Mouse (Mus musculus) gastrocnemius, adult 2 months (tissue): ENCODE data around the gene Grasp. TPM values are rescaled to one million over a fixed set of nuclear protein-coding genes. Genes with fewer than 3 reads are reported as not detected.

Experiments
- DNase-seq: peaks from one replicate; pipeline ENCODE4 v3.0.0; 2022
- H3K27ac ChIP-seq: fragments of 200-600 bp; 2 replicates; pipeline ENCODE4 v1.8.1; 2022; ENCODE audit warnings: mild to moderate bottlenecking
- H3K4me3 ChIP-seq: fragments of 200-600 bp; 2 replicates; pipeline ENCODE4 v1.8.1; 2022; ENCODE audit warnings: mild to moderate bottlenecking, moderate library complexity
- CTCF ChIP-seq: fragments of 200-600 bp; IDR thresholded peaks from 2 replicates; pipeline ENCODE4 v1.8.1; 2022; ENCODE audit warnings: antibody characterized with exemption, mild to moderate bottlenecking, moderate library complexity
- intact Hi-C: fragments of 180-260 bp; cut with DNase I; formaldehyde crosslinking; loops from one replicate; pipeline ENCODE4 v1.15.1; 2025
- total RNA-seq, 2 experiments: library from RNA; stranded (reverse); gene quantifications; 2 replicates each; pipeline ENCODE4 v1.2.3; 2021

Gene Grasp
- total RNA-seq, 2 experiments from 2014 or later = 5.8 to 5.9 TPM

- no peak for TF ChIP-seq CTCF
- DNase-seq = no peak
- intact Hi-C loops = no loop called here
- no peak overlapping the region for H3K27ac ChIP-seq
- H3K4me3 ChIP-seq = no peak overlapping the region
Measured at GRCm38 (mm10) chr15:101197497-101198179, 26.4 kb upstream of the Grasp start.

GRCm38 (mm10) chr15:101198218-101198617 lies 25.8 kb upstream of the Grasp start:
- intact Hi-C loops = no loop called here
- peak; percentile 79 for DNase-seq
- H3K27ac ChIP-seq = no peak overlapping the region; the same call in 1 of the 2 replicates
- no peak overlapping the region for H3K4me3 ChIP-seq
- TF ChIP-seq CTCF = peak; percentile 94

DNA sequence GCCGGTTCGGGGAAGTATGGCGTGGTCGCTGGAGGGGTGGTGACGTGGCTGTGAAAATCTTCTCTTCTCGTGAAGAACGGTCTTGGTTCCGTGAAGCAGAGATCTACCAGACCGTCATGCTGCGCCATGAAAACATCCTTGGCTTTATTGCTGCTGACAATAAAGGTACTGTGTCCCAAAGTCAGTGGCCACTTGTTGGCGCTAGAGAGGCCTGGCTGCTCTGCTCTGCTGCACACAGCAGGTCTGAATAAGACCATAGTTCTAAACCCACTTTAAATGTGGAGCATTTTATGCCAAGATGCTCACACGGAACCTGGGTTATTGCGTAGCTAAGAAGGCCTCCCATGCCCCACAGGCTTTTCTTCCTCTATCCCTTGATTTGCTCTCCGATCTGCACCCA lies 25.1 kb upstream of the Grasp start:
- no peak overlapping the region for H3K27ac ChIP-seq
- peak; percentile 35; the same call in 1 of the 2 replicates for TF ChIP-seq CTCF
- H3K4me3 ChIP-seq = no peak overlapping the region
- intact Hi-C loops = no loop called here
- DNase-seq = no peak

DNA sequence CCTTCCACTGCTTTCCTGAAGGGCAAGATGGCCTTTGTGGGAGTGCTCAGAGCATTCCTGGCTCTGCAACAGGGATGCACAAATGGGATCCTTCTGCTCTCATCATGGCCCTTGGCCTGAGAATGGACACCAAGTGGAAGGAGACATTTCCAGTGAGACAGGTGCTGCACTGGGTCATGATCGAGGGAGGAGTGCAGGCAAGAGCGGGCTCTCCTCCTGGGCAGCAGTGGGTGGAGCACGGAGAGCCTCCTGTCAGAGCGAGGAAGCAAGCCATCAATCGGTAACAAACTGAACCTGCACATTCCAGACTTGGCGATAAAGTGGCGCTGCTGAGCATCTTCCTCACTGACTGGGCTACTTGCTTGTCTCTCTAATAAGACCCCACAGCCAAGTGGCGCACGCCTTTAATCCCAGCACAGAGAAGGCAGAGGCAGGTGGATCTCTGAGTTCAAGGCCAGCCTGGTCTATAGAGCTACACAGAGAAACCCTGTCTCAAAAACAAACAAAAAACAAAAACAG lies 23.2 kb upstream of the Grasp start:
- intact Hi-C loops = no loop called here
- no peak for TF ChIP-seq CTCF

DNA sequence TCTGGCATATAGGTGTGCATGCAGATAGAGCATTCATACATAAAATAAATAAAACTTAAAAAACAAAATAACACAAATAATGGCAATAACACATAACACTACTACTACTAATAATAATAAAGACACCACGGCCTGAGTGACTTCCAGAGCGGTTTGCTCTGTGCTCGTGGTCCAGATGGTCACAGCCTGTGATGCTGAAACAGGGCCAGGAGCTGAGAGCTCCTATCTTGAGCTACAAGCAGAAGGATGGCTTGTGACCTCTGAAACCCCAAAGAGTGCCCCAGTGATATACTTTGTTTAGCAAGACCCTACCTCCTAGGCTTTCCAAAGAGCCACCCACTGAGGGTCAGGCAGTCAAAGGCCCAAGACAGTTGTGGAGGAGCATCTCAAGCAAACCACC lies 22.6 kb upstream of the Grasp start:
- TF ChIP-seq CTCF = no peak
- intact Hi-C loops = no loop called here
- H3K4me3 ChIP-seq = no peak overlapping the region
- DNase-seq = no peak
- no peak overlapping the region for H3K27ac ChIP-seq

More for the DNA sequence above, 23.2 kb upstream of the Grasp start:
- H3K4me3 ChIP-seq = no peak overlapping the region
- DNase-seq = no peak
- H3K27ac ChIP-seq = no peak overlapping the region

DNA sequence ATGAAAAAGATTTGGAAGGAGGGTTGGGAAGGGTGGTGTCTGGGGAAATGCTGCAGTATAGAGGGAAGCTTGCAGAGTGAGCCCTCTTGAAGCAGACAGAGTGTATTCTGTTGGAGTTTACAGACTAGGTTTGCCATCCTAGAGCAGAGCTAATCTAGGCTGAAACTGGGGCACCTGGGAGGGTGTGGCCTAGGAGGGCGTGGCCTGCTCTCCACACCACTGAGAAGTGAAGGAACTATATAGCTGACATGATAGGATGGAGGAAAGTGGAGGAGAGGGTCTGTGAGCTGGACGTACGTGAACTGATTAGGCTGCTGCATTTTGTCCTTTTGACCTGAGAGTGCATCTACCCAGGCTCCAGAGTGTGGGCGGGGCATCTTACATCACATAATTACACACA lies 20.3 kb upstream of the Grasp start:
- intact Hi-C loops = no loop called here
- TF ChIP-seq CTCF = no peak
- DNase-seq = no peak
- H3K4me3 ChIP-seq = no peak overlapping the region
- no peak overlapping the region for H3K27ac ChIP-seq

GRCm38 (mm10) chr15:101204781-101205180 lies 19.2 kb upstream of the Grasp start:
- Histone ChIP-seq H3K4me3 (no peak overlapping the region), H3K27ac (no peak overlapping the region)
- intact Hi-C loops = no loop called here
- DNase-seq = no peak
- TF ChIP-seq CTCF = no peak

DNA sequence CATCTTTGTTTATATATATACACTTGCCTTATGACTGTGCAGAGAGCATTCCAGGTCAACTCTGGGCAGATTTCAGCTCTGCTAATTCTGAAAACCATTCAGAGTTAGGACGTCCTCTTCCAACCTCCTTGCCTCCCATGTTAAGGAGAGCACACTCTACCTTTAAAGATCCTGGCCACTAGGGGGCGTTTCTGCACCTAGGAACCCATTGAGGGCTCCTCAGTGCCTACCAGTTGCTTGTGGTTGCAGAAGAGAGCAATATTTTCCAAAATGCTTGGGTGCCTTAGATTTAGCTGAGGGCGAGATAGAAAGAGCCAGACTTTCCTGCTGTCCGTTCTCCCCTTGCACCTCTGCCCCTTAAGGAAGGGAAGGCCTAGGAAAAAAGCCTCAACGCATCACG lies 13.8 kb upstream of the Grasp start:
- DNase-seq = peak; percentile 78
- Histone ChIP-seq H3K27ac (no peak overlapping the region), H3K4me3 (no peak overlapping the region)
- TF ChIP-seq CTCF = peak; percentile 80
- intact Hi-C loops = no loop called here

DNA sequence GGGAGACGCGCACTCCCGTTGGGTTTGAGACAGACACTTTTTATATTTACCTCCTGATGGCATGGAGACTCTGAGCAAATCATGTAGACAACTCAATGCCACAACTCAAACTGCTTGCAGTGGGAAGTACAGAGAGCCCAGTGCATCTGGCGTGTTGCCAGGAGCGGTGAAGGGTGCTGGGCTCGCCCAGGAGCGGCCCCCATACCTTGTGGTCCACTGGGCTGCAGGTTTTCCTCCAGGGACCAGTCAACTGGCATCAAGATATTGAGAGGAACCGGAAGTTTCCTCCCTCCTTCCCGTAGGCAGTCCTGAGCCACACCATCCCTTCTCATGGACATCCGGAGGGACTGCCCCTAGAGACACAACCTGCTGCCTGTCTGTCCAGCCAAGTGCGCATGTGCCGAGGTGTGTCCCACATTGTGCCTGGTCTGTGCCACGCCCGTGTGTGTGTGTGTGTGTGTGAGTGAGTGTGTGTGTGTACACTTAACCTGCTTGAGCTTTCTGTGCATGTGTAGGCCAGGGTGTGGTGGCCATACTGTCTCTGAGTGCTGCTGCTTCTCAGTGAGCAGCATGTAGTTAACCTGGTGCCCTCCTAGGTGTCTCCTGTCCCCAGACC lies 12.9 kb upstream of the Grasp start:
- Histone ChIP-seq H3K27ac (no peak overlapping the region), H3K4me3 (no peak overlapping the region)
- intact Hi-C loops = no loop called here
- TF ChIP-seq CTCF = no peak
- DNase-seq = no peak

DNA sequence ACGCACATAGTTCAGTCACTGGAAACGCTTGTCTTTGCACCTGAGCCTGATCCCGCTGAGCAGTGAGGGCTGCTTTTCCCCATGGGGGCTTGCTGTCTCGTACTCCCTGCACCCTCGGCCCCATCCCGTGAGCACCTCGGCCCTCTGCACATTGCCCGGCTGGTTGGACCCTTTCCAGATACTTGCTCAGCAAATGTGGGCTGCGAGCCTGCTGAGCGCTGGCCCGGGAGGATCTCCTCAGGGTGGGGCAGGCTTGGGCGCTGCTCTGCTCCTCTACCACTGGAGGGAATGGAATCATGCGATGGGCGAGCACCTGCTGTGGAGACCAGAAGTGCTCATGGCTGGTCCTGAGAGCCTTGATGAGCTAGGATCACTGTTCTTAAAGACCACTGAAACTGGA lies 11.6 kb upstream of the Grasp start:
- Histone ChIP-seq H3K4me3 (no peak overlapping the region), H3K27ac (peak overlapping the region; percentile 31; the same call in 1 of the 2 replicates)
- peak; percentile 89 for DNase-seq
- no peak for TF ChIP-seq CTCF
- intact Hi-C loops = no loop called here

DNA sequence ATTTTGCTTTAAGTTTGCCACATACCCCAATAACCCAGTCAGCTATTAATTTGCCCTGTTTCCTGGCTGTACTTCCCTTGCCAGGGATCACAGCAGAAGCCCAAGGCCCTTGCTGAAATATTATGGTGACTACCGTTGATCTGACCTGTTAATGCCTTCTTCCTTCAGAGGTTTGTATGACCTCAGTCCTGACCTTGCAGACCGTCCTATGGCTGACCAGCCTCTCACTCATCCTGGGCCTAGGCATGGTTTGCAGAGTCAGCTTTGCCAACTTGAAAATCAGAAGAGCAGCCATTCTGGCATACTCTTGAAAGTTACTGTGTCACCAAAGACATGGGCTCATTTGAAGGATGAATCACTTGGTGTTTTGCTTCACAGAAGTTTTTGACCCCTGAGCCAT lies 8.9 kb upstream of the Grasp start:
- no peak for DNase-seq
- intact Hi-C loops = no loop called here
- H3K27ac ChIP-seq = no peak overlapping the region
- H3K4me3 ChIP-seq = no peak overlapping the region
- TF ChIP-seq CTCF = no peak

DNA sequence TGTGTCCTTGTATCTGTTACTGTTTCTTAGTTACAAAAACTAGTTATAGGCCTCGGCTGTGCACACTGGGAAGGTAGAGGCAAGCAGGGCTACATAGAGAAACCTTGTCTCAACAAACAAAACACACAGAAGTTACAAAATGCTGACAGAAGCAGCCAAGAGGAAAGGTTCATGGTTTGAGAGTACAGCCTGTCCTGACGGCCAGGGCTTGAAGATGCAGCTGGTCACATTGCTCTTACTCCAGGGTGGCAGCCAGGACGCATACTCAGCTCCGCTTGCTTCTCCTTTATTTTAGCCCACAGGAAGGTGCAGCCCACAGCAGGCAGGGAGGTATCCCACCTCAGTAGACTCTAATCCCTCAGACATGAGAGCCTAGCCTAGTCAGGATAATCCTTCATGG lies 8.0 kb upstream of the Grasp start:
- no peak for DNase-seq
- intact Hi-C loops = no loop called here
- no peak for TF ChIP-seq CTCF
- Histone ChIP-seq H3K4me3 (no peak overlapping the region), H3K27ac (peak overlapping the region; percentile 56)

DNA sequence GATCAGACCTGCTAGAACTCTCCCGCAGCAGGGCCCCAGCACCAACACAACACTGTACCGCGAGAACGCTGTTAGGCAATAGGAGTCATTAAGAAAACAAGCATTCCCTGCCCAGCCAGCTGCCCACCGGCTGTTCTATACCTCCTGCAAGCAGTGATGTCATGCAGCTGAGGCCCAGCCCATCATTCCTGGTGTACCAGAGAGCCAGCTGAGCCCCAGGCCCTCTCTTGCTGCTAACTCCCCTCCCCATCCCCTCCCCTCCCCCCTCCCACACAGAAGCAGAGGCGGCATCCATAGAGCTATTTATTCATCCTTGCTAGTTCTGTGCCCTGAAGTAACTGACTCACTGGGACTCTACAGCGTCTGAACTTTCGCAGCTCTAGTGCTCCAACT lies 3.1 kb upstream of the Grasp start:
- Histone ChIP-seq H3K4me3 (no peak overlapping the region), H3K27ac (no peak overlapping the region)
- DNase-seq = no peak
- TF ChIP-seq CTCF = no peak
- intact Hi-C loops = loop anchor here (1.0 to 10.0 kb wide), 4 partner anchors 16 to 754 kb away; partner anchors contain the start of gene Atg101
